Mouse (Mus musculus) kidney, embryonic 15.5 days (tissue): ENCODE results near the gene Padi6. TPM values are rescaled to one million over a fixed set of nuclear protein-coding genes. Genes with fewer than 3 reads are reported as not detected.

Source experiments
- ATAC-seq: fragments of 200-750 bp; cut with Nextera tagmentation; replicated peaks from 2 replicates; pipeline ENCODE4 v1.8.0; 2017; ENCODE audit warnings: moderate TSS enrichment; ENCODE audit not compliant: low FRiP score
- H3K27ac ChIP-seq: fragments of 300-500 bp; sonication (generic); 2 replicates; pipeline ENCODE4 v1.5.1; 2015; ENCODE audit warnings: mild to moderate bottlenecking, inconsistent platforms
- H3K27me3 ChIP-seq: fragments of 300-500 bp; sonication (generic); 2 replicates; pipeline ENCODE4 v1.6.1; 2015; ENCODE audit warnings: inconsistent platforms
- H3K36me3 ChIP-seq: fragments of 300-500 bp; sonication (generic); 2 replicates; pipeline ENCODE4 v1.6.1; 2015; ENCODE audit warnings: inconsistent platforms
- H3K4me1 ChIP-seq: fragments of 300-500 bp; sonication (generic); 2 replicates; pipeline ENCODE4 v1.6.1; 2015; ENCODE audit warnings: inconsistent platforms
- H3K4me2 ChIP-seq: fragments of 300-500 bp; sonication (generic); 2 replicates; pipeline ENCODE4 v1.6.1; 2015; ENCODE audit warnings: moderate library complexity, mild to moderate bottlenecking, inconsistent platforms
- H3K4me3 ChIP-seq: fragments of 300-500 bp; sonication (generic); replicated peaks from 2 replicates; pipeline ENCODE4 v1.5.1; 2015; ENCODE audit warnings: mild to moderate bottlenecking, inconsistent platforms
- H3K9ac ChIP-seq: fragments of 300-500 bp; sonication (generic); 2 replicates; pipeline ENCODE4 v1.6.1; 2015; ENCODE audit warnings: mild to moderate bottlenecking, inconsistent platforms
- H3K9me3 ChIP-seq: fragments of 300-500 bp; sonication (generic); replicated peaks from 2 replicates; pipeline ENCODE4 v1.6.1; 2016; ENCODE audit warnings: inconsistent platforms
- WGBS: fragments of 180-500 bp; shearing (Covaris S2); methylation state at CpG from one replicate; pipeline ENCODE4 v1.1.7; 2015; ENCODE audit warnings: mixed read lengths; 5-methylcytosine and 5-hydroxymethylcytosine counted together
- polyA plus RNA-seq: library from polyadenylated mRNA; unstranded; fragments of >200 nt; fragmentation: Nextera tagmentation; extraction: Ambion mirVana; gene quantifications from 2 replicates; pipeline ENCODE4 v1.2.1, GENCODE M21; 2015

Padi6 gene
- polyA plus RNA-seq, result not detected in 2 replicates

DNA sequence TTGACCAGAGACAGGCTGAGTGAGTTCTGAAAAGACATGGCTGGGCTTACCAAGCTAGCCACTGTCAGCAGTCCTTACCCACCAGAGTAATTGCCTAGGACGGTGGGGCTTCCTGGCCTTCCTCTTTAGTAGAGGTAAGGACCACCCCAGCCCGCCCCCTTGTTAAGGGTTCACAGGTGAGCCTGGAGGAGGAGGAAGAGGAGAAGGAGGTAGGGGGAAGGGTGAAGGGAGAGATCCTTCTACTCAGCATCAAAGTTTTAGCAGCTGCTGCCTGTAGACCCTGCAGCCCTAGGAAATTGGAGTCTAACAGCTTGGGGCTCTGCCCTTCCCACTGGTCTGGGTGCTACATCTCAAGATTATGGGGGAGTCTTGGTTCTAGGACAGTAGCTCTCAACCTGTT, at the start of gene Padi6:
TSS of gene Padi6 (minus strand) at position 101 of the 400 bp plus-strand sequence.
- Histone ChIP-seq H3K9me3 (no peaks in the 10 kb centered on the region), H3K36me3 (no peaks in the 10 kb centered on the region), H3K4me3 (no peak within 1 kb of the TSS), H3K27me3 (no peaks in the 10 kb centered on the region; the same call in 1 of the 2 replicates), H3K9ac (no peak within 1 kb of the TSS), H3K27ac (no peak within 1 kb of the TSS), H3K4me1 (no peaks in the 10 kb centered on the region), H3K4me2 (no peak within 1 kb of the TSS)
- 68% methylated on average over 2 of the region's 2 CpGs for WGBS
- ATAC-seq, result no peak

GRCm38 (mm10) chr4:140791071-140791470, 48.6 kb upstream of the Padi6 start:
- Histone ChIP-seq H3K4me3 (no peak overlapping the region), H3K27ac (no peak overlapping the region), H3K9me3 (no peaks in the 10 kb centered on the region), H3K4me2 (no peak overlapping the region), H3K36me3 (no peaks in the 10 kb centered on the region), H3K27me3 (no peaks in the 10 kb centered on the region), H3K4me1 (peaks cover 21% of the 10 kb centered on the region), H3K9ac (no peak overlapping the region)
- WGBS, result 82% methylated on average over 16 of the region's 16 CpGs
- ATAC-seq, result no peak

DNA sequence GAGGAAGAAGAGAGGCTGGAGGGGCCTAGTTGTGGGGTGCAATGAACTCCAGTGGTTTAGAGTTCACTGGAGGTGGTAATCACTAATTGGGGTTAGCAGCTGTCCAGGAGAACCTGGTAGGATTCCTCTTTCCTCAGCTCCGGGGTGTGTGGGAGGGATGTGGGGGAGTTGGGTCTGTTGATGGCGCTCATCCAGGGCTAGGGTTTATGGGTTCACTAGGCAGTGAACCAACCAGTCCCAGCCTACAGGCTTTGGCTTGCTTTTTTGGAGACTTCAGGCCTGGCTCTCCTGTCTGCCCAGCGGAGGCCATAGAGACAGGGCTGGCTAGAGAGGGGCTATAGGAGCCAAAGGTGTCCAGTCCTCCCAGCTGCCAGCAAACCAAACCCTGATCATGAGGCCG, 47.5 kb upstream of the Padi6 start:
- Histone ChIP-seq H3K27me3 (no peaks in the 10 kb centered on the region), H3K27ac (peak overlapping the region; percentile 9), H3K4me2 (no peak overlapping the region), H3K9ac (no peak overlapping the region), H3K36me3 (no peaks in the 10 kb centered on the region), H3K4me3 (no peak overlapping the region), H3K9me3 (no peaks in the 10 kb centered on the region), H3K4me1 (peaks cover 21% of the 10 kb centered on the region)
- peak; percentile 24; the same call in 1 of the 2 replicates for ATAC-seq
- WGBS, result 52% methylated on average over 4 of the region's 4 CpGs

GRCm38 (mm10) chr4:140788983-140789382, 46.5 kb upstream of the Padi6 start:
- Histone ChIP-seq H3K36me3 (no peaks in the 10 kb centered on the region), H3K27ac (no peak overlapping the region), H3K27me3 (no peaks in the 10 kb centered on the region), H3K9ac (no peak overlapping the region), H3K4me1 (peaks cover 18% of the 10 kb centered on the region), H3K9me3 (no peaks in the 10 kb centered on the region), H3K4me3 (no peak overlapping the region), H3K4me2 (no peak overlapping the region)
- WGBS, result 41% methylated on average over 6 of the region's 6 CpGs
- peak; percentile 50; the same call in 1 of the 2 replicates for ATAC-seq

- peaks cover 18% of the 10 kb centered on the region for H3K4me1 ChIP-seq
- H3K4me3 ChIP-seq, result no peak overlapping the region
- no peak overlapping the region for H3K27ac ChIP-seq
- no peak overlapping the region for H3K4me2 ChIP-seq
- 86% methylated on average over 6 of the region's 6 CpGs for WGBS
- no peaks in the 10 kb centered on the region for H3K36me3 ChIP-seq
- H3K27me3 ChIP-seq, result no peaks in the 10 kb centered on the region
- H3K9ac ChIP-seq, result no peak overlapping the region
- ATAC-seq, result no peak
- no peaks in the 10 kb centered on the region for H3K9me3 ChIP-seq
These were observed 45.8 kb upstream of the Padi6 start for GRCm38 (mm10) chr4:140788264-140788663.

- H3K36me3 ChIP-seq, result no peaks in the 10 kb centered on the region
- no peak for ATAC-seq
- no peak overlapping the region for H3K4me2 ChIP-seq
- WGBS, result 74% methylated on average over 4 of the region's 4 CpGs
- H3K9ac ChIP-seq, result no peak overlapping the region
- no peak overlapping the region for H3K4me3 ChIP-seq
- H3K4me1 ChIP-seq, result peaks cover 18% of the 10 kb centered on the region
- H3K27me3 ChIP-seq, result no peaks in the 10 kb centered on the region
- no peaks in the 10 kb centered on the region for H3K9me3 ChIP-seq
- H3K27ac ChIP-seq, result no peak overlapping the region
These were observed 45.0 kb upstream of the Padi6 start for GRCm38 (mm10) chr4:140787414-140787813.

GRCm38 (mm10) chr4:140785217-140785616, 42.8 kb upstream of the Padi6 start:
- 66% methylated on average over 5 of the region's 5 CpGs for WGBS
- Histone ChIP-seq H3K27me3 (no peaks in the 10 kb centered on the region), H3K27ac (no peak overlapping the region)

DNA sequence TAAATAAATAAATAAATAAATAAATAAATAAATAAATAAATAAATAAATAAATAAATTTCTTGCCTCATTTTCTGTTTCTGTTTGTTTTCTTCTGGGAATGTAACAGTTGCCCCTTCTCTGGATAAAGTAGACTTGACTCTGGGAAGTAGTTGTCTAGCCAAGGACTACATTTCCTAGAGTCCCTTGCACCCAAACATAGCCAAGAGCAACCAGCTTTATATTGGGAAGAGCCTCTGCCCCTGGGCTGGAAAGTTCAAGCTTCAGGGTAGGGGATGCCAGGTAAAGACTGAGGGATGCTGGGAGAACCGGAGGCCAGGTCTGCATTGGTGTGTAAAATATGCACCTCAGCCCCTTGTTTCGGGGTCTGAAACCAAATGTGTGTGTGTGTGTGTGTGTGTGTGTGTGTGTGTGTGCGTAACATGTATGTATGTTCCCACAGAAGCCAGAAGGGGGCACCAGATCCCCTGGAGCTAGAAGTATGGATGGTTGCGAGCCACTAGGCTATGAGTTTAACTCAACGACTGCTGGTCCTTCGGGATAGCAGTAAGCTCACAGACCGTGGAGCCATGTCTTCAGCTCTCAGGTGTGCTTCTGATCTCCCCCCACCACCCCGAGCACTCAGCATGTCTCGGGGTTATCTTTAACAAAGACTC, 42.0 kb upstream of the Padi6 start:
- H3K4me3 ChIP-seq, result no peak overlapping the region
- ATAC-seq, result no peak
- no peaks in the 10 kb centered on the region for H3K27me3 ChIP-seq
- no peaks in the 10 kb centered on the region for H3K36me3 ChIP-seq
- peaks cover 14% of the 10 kb centered on the region for H3K4me1 ChIP-seq
- WGBS, result 99% methylated on average over 9 of the region's 9 CpGs
- no peak overlapping the region for H3K9ac ChIP-seq
- no peak overlapping the region for H3K4me2 ChIP-seq
- H3K9me3 ChIP-seq, result no peaks in the 10 kb centered on the region; the same call in 1 of the 2 replicates
- H3K27ac ChIP-seq, result no peak overlapping the region

More at GRCm38 (mm10) chr4:140785217-140785616, 42.8 kb upstream of the Padi6 start:
- H3K4me3 ChIP-seq, result no peak overlapping the region
- ATAC-seq, result no peak
- no peak overlapping the region for H3K4me2 ChIP-seq
- H3K9me3 ChIP-seq, result no peaks in the 10 kb centered on the region; the same call in 1 of the 2 replicates
- no peak overlapping the region for H3K9ac ChIP-seq
- peaks cover 17% of the 10 kb centered on the region for H3K4me1 ChIP-seq
- H3K36me3 ChIP-seq, result no peaks in the 10 kb centered on the region

GRCm38 (mm10) chr4:140782821-140783220, 40.4 kb upstream of the Padi6 start:
- ATAC-seq, result no peak
- no peak overlapping the region for H3K4me3 ChIP-seq
- peaks cover 8% of the 10 kb centered on the region for H3K4me1 ChIP-seq
- WGBS, result 82% methylated on average over 9 of the region's 9 CpGs
- no peaks in the 10 kb centered on the region for H3K36me3 ChIP-seq
- no peak overlapping the region for H3K27ac ChIP-seq
- H3K4me2 ChIP-seq, result no peak overlapping the region
- H3K9ac ChIP-seq, result no peak overlapping the region
- H3K9me3 ChIP-seq, result no peaks in the 10 kb centered on the region; the same call in 1 of the 2 replicates
- no peaks in the 10 kb centered on the region for H3K27me3 ChIP-seq

DNA sequence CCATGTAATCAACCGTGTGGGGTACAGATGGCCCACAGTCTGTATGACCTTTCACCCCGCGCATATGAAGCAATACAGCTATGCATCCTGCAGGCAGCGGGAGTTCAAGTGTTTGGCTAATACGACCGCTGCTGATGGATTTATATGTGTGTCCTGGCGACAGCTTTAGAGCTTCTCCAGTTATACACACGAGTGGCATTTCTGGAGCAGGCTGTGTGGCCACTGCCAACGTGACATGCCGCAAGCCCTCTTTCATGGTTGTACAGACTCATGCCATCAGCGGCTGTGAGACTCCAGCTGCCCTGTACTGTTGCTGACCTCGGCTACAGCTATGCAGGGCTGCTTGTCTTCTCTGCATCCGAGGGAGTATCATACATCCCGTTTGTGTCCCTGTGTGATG, 38.1 kb upstream of the Padi6 start:
- H3K4me3 ChIP-seq, result no peak overlapping the region
- no peaks in the 10 kb centered on the region; the same call in 1 of the 2 replicates for H3K9me3 ChIP-seq
- no peak overlapping the region for H3K4me2 ChIP-seq
- H3K27ac ChIP-seq, result no peak overlapping the region
- no peaks in the 10 kb centered on the region for H3K27me3 ChIP-seq
- WGBS, result 43% methylated on average over 14 of the region's 14 CpGs
- no peaks in the 10 kb centered on the region for H3K36me3 ChIP-seq
- no peak overlapping the region for H3K9ac ChIP-seq
- H3K4me1 ChIP-seq, result peaks cover 8% of the 10 kb centered on the region
- ATAC-seq, result no peak

DNA sequence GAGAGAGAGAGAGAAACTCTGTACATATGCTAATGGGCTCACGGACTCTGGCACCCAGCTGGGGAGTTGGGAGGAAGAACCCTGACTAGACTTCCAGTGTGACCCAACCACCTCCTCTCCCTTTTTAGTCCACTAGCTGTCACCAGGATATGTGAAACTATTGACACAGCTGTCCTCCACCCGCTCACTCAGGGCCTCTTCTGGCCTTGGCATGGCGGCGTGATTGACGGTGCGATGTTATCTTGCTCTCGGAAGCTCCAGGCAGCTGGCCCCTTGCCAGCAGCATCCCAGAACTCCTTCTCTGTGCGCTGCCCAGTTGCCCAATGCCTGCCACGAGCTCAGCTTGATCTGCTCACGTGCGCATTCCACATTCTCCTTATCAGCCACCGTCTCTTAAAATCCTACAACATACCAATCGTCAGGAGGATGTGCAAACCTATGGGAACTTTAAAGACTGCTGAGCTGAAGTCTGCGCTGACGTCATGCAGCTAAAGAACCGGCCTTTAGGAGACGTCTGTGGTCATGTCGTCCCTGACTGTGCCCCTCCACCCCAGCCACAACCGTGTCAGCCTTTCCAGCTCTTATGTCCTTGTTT, 37.5 kb upstream of the Padi6 start:
- Histone ChIP-seq H3K27me3 (no peaks in the 10 kb centered on the region), H3K4me2 (no peak overlapping the region), H3K4me3 (no peak overlapping the region), H3K4me1 (peaks cover 8% of the 10 kb centered on the region), H3K9ac (no peak overlapping the region), H3K9me3 (no peaks in the 10 kb centered on the region; the same call in 1 of the 2 replicates), H3K27ac (no peak overlapping the region), H3K36me3 (no peaks in the 10 kb centered on the region)
- ATAC-seq, result peak; percentile 79
- 21% methylated on average over 19 of the region's 19 CpGs for WGBS

- Histone ChIP-seq H3K27ac (no peak overlapping the region), H3K4me3 (no peak overlapping the region), H3K4me1 (peaks cover 20% of the 10 kb centered on the region), H3K9ac (no peak overlapping the region), H3K4me2 (no peak overlapping the region), H3K36me3 (no peaks in the 10 kb centered on the region), H3K9me3 (no peaks in the 10 kb centered on the region; the same call in 1 of the 2 replicates), H3K27me3 (no peaks in the 10 kb centered on the region)
- 49% methylated on average over 13 of the region's 13 CpGs for WGBS
- no peak for ATAC-seq
These were observed 34.2 kb upstream of the Padi6 start for GRCm38 (mm10) chr4:140776623-140777022.
